Mouse (Mus musculus) limb, embryonic 13.5 days (tissue): ENCODE results near the gene Rbm12. TPM values are rescaled to one million over a fixed set of nuclear protein-coding genes. Genes with fewer than 3 reads are reported as not detected.
"Not testable (repeated sequence)": the region's sequence is repeated elsewhere in the genome, so short reads cannot be mapped to it uniquely, and the experiment has no call there.

Experiments used
- ATAC-seq: fragments of 200-750 bp; cut with Nextera tagmentation; 2 replicates; pipeline ENCODE4 v1.8.0; 2017; ENCODE audit warnings: low read depth, moderate number of reproducible peaks, moderate TSS enrichment; ENCODE audit not compliant: low FRiP score
- H3K27ac ChIP-seq: fragments of 300-500 bp; sonication (generic); 2 replicates; pipeline ENCODE4 v1.5.1; 2015; ENCODE audit warnings: inconsistent platforms, mild to moderate bottlenecking, moderate library complexity
- H3K27me3 ChIP-seq: fragments of 300-500 bp; sonication (generic); 2 replicates; pipeline ENCODE4 v1.6.1; 2015; ENCODE audit warnings: mild to moderate bottlenecking, inconsistent platforms
- H3K36me3 ChIP-seq: fragments of 300-500 bp; sonication (generic); 2 replicates; pipeline ENCODE4 v1.6.1; 2015; ENCODE audit warnings: inconsistent platforms, mild to moderate bottlenecking, moderate library complexity
- H3K4me1 ChIP-seq: fragments of 300-500 bp; sonication (generic); 2 replicates; pipeline ENCODE4 v1.6.1; 2015; ENCODE audit warnings: inconsistent platforms
- H3K4me2 ChIP-seq: fragments of 300-500 bp; sonication (generic); replicated peaks from 2 replicates; pipeline ENCODE4 v1.6.1; 2015; ENCODE audit warnings: inconsistent platforms, mild to moderate bottlenecking, moderate library complexity
- H3K4me3 ChIP-seq: fragments of 300-500 bp; sonication (generic); 2 replicates; pipeline ENCODE4 v1.5.1; 2015; ENCODE audit warnings: moderate library complexity, mild to moderate bottlenecking, inconsistent platforms
- H3K9ac ChIP-seq: fragments of 300-500 bp; sonication (generic); 2 replicates; pipeline ENCODE4 v1.6.1; 2015; ENCODE audit warnings: mild to moderate bottlenecking, inconsistent platforms
- H3K9me3 ChIP-seq: fragments of 300-500 bp; sonication (generic); 2 replicates; pipeline ENCODE4 v1.6.1; 2016; ENCODE audit warnings: inconsistent platforms
- WGBS: fragments of 180-500 bp; shearing (Covaris S2); methylation state at CpG from one replicate; pipeline ENCODE4 v1.1.7; 2015; 5-methylcytosine and 5-hydroxymethylcytosine counted together
- polyA plus RNA-seq: library from polyadenylated mRNA; unstranded; fragments of >200 nt; fragmentation: Nextera tagmentation; extraction: Ambion mirVana; gene quantifications from 2 replicates; pipeline ENCODE4 v1.2.1, GENCODE M21; 2015

Gene Rbm12
- polyA plus RNA-seq, 1 experiment from 2014 or later, result 36.8 TPM

DNA sequence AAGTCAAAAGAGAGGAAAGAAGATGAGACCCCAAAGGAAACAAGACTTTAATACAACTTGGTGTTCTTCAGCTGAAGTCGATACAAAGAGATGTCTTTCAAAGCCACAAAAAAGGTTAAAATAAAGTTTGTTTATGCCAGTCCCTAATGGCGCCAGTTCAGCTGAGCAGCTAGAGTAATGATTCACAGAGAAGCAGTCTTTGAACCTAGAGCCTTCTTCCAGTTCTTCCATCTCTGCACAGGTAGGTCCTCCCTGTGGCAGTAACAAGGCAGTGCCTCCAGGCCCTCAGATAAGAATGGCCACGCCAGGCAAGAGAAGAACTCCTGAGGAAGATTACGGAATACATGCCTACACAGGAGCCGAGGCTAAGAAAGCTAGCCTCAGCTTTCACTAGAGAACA is 12.0 kb upstream of the Rbm12 start:
- no peak for ATAC-seq
- no peak overlapping the region for H3K27ac ChIP-seq
- WGBS, result 88% methylated on average over 5 of the region's 5 CpGs
- H3K9me3 ChIP-seq, result no peaks in the 10 kb centered on the region
- peaks cover 40% of the 10 kb centered on the region for H3K36me3 ChIP-seq
- H3K9ac ChIP-seq, result no peak overlapping the region
- H3K27me3 ChIP-seq, result no peaks in the 10 kb centered on the region
- no peak overlapping the region for H3K4me2 ChIP-seq
- no peak overlapping the region for H3K4me3 ChIP-seq
- H3K4me1 ChIP-seq, result no peaks in the 10 kb centered on the region

DNA sequence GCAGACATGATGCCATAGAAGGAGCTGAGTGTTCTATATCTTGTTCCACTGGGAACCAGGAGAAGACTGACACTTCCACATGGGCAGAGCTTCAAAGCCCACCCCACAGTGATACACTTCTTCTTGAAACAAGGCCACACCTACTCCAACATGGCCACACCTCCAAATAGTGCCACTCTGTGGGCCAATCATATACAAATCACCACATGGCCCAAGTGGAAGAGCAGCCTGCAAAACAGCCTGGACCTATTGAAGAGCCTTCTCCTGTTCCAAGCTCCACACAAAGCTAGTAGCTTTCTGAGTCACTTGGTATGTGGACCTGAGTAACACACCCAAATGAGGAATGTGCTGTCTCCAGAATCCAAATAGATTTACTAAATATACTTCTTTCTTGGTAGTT is 7.8 kb upstream of the Rbm12 start:
- Histone ChIP-seq H3K9ac (no peak overlapping the region), H3K27ac (no peak overlapping the region), H3K4me3 (no peak overlapping the region), H3K4me1 (no peaks in the 10 kb centered on the region), H3K9me3 (no peaks in the 10 kb centered on the region), H3K27me3 (no peaks in the 10 kb centered on the region), H3K36me3 (peaks cover 14% of the 10 kb centered on the region; the same call in 1 of the 2 replicates), H3K4me2 (no peak overlapping the region)
- ATAC-seq, result no peak

DNA sequence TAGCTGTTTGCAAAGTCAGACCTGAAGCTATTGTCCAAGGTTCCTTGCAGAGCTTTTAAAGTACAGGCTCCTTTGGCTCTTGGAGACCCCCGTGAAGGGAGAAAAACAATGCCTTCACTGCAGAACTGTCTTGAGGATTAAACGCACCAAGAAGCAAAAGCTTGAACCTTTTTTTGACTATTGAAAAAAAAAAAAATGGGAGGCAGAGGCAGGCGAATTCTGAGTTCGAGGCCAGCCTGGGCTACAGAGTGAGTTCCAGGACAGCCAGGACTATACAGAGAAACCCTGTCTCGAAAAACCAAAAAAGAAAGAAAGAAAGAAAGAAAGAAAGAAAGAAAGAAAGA is 274 bp upstream of the Rbm12 start:
- peak overlapping the region; percentile 92 for H3K27ac ChIP-seq

DNA sequence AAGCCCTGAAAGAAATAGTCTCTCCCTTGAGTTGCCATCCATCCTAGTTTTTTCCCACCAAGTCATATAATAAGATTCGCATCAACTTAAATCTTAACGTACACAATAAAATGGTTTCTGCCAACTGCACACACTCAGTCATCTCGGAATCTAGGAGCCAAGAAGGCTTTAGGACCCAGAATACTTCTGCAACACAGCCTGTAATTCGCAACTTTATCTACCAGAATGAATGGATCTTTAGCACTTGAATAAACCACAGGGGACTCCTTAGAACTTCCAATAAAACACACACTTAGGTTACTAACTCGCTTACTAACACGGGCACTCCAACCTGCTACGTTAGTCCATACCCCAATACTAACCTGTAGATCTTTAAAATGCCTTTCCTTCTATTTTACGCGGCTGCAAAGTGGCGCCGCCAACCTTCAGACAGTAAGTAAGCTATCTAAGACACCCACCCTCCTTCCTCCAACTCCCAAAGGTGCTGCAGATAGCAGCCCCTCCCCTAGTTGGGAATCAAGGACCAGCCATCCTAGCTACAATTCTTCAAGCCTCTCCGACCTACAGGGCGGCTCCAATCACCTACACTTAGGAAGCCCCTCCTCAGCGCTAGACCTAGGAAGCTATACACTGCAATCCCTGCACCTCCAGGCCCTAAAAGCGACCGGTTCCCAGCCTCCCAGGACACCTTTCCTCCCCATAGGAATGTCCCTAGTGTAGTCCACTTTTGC is 986 bp downstream of the Rbm12 start:
- peaks cover 7% of the 10 kb centered on the region; the same call in 1 of the 2 replicates for H3K36me3 ChIP-seq
- peak overlapping the region; percentile 97 for H3K9ac ChIP-seq
- peak; percentile 73 for ATAC-seq
- H3K4me3 ChIP-seq, result peak overlapping the region; percentile 95
- peak overlapping the region; percentile 69 for H3K4me2 ChIP-seq
- H3K27me3 ChIP-seq, result no peaks in the 10 kb centered on the region
- H3K9me3 ChIP-seq, result no peaks in the 10 kb centered on the region
- WGBS, result under 1% methylated on average over 16 of the region's 16 CpGs
- H3K27ac ChIP-seq, result peak overlapping the region; percentile 92
- H3K4me1 ChIP-seq, result peaks cover 15% of the 10 kb centered on the region

More for the DNA sequence above, 274 bp upstream of the Rbm12 start:
- H3K27me3 ChIP-seq, ATAC-seq, H3K9me3 ChIP-seq, H3K4me1 ChIP-seq, H3K36me3 ChIP-seq: not testable (repeated sequence)
- 27% methylated on average over 5 of the region's 5 CpGs for WGBS
- peak overlapping the region; percentile 69 for H3K4me2 ChIP-seq
- peak overlapping the region; percentile 97 for H3K9ac ChIP-seq
- peak overlapping the region; percentile 95 for H3K4me3 ChIP-seq

DNA sequence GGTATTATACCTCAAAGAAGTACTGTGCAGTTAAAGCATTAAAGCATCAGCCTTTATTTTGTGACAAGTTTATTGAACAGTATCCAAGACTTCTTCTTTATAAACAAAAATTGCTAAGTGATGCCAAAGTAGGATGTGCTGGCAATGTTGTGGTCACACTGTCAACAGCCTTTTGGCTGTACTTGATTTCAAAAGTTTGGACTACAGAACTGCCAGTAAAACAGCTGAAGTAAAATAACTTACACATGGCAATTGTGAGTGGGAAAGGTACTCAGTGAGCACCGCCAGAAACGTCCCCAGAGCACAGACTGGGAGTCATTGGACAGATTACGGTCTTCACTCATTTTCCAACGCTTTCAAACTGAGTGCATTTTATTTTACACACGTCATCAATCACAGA is 19.9 kb downstream of the Rbm12 start:
- WGBS, result 58% methylated on average over 5 of the region's 5 CpGs
- no peak overlapping the region for H3K4me3 ChIP-seq
- H3K4me1 ChIP-seq, result peaks cover 16% of the 10 kb centered on the region
- no peak overlapping the region for H3K27ac ChIP-seq
- H3K36me3 ChIP-seq, result peaks cover 33% of the 10 kb centered on the region
- no peak overlapping the region for H3K9ac ChIP-seq
- H3K9me3 ChIP-seq, result no peaks in the 10 kb centered on the region
- H3K4me2 ChIP-seq, result no peak overlapping the region
- H3K27me3 ChIP-seq, result no peaks in the 10 kb centered on the region
- ATAC-seq, result no peak

DNA sequence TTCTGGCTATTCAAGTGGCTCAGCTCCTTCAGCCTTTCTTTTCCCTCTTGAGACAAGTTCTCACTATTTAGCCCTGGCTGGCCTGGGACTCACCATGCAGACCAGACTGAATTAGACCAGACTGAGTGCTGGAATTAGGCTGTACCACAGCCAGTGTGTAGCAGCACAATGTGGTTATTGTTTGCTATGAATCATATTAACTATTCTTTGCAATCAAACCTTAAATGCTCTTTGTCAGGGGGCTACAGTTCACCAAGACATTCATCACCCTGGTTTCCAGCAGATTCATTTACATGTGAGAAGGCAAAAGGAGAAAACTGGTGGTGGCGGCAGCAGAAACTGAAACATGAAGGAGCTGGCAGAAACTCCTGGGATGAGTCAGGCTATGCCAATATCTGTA is 22.0 kb downstream of the Rbm12 start:
- 100% methylated on average over 1 of the region's 1 CpGs for WGBS
- Histone ChIP-seq H3K4me2 (no peak overlapping the region), H3K27ac (no peak overlapping the region), H3K4me1 (peaks cover 18% of the 10 kb centered on the region), H3K9me3 (no peaks in the 10 kb centered on the region), H3K36me3 (peaks cover 12% of the 10 kb centered on the region), H3K9ac (no peak overlapping the region), H3K4me3 (no peak overlapping the region), H3K27me3 (no peaks in the 10 kb centered on the region)
- no peak for ATAC-seq

DNA sequence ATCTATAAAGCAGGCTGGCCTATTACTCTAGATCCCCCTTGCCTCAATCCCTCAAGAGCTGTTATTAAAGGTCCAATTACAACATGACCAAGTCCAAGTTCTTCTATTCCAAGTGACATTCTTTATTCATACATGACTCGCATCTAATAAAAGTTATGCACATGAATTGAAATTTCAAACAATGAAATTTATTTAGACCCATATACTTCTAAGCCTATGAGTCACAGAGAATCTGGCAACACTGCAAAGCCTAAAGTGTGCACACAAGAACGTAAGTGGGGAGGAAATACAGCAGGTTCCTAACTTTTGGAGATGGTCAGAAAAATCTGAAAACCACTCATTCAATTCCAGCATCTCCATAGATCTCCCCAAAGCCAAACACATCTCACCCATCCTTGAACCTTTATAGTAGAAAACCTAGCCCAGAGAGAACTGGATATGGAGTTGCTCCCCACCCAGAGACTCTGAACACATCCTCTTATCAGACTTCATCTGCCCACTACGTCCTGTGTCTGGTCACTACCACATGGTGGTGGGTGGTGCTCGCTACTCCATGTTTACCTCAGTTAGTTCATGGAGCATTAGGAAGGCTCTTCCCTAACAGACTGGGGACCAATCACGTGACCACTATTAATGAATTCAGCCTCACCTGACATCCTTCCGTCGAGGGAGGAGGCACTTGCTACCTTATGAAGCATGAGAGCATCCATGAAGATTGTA is 24.2 kb downstream of the Rbm12 start:
- Histone ChIP-seq H3K9me3 (no peaks in the 10 kb centered on the region), H3K4me3 (no peak overlapping the region), H3K4me1 (peaks cover 18% of the 10 kb centered on the region), H3K4me2 (no peak overlapping the region), H3K36me3 (peaks cover 9% of the 10 kb centered on the region), H3K9ac (no peak overlapping the region), H3K27ac (no peak overlapping the region), H3K27me3 (no peaks in the 10 kb centered on the region)
- 89% methylated on average over 7 of the region's 7 CpGs for WGBS
- no peak for ATAC-seq

DNA sequence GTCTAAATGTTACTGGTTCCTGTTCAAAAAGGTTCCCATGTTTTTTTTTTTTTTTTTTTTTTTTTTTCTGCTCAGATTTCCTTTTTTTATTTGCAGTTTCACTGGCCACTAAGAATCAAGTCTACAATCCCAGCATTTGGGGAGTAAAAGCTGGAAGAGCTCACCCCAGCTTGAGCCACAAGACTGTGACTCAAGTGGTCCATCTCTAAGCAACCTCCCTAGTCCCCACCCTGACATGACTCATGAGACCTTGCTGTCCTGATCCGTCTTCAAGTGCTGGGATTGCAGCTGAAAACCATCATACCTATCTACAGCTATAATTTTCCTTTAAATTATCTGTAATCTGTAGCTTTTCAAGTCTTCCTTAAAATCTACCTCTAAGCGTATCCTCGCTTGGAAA is 27.2 kb downstream of the Rbm12 start:
- Histone ChIP-seq H3K27me3 (no peaks in the 10 kb centered on the region), H3K4me2 (no peak overlapping the region), H3K9ac (no peak overlapping the region), H3K27ac (no peak overlapping the region), H3K4me3 (no peak overlapping the region), H3K9me3 (no peaks in the 10 kb centered on the region), H3K36me3 (peaks cover 3% of the 10 kb centered on the region), H3K4me1 (peaks cover 13% of the 10 kb centered on the region; the same call in 1 of the 2 replicates)
- 92% methylated on average over 3 of the region's 3 CpGs for WGBS
- no peak for ATAC-seq

DNA sequence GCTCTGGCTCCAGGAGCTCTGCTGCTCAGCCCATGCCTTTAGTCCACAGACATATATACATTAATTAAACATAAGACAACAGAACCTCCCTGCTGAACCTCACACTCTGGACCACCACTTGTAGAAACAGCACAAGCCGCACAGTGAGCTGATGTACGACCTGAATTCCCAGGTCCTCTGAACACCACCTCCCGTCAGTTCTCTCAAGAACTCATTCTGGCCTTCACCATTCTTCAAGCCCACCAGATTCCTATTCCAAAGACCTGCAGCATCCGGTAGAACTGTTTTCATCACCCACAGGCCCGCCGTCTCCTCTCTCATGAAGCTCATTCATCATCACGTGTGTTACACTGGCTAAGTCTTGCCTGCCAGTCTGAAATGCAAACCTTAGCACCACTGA is 31.4 kb downstream of the Rbm12 start:
- no peak overlapping the region for H3K27ac ChIP-seq
- H3K27me3 ChIP-seq, result no peaks in the 10 kb centered on the region
- H3K9ac ChIP-seq, result no peak overlapping the region
- no peak overlapping the region for H3K4me2 ChIP-seq
- H3K4me3 ChIP-seq, result no peak overlapping the region
- ATAC-seq, result no peak
- H3K4me1 ChIP-seq, result no peaks in the 10 kb centered on the region
- H3K9me3 ChIP-seq, result no peaks in the 10 kb centered on the region
- H3K36me3 ChIP-seq, result peaks cover 41% of the 10 kb centered on the region
- WGBS, result 90% methylated on average over 7 of the region's 7 CpGs

DNA sequence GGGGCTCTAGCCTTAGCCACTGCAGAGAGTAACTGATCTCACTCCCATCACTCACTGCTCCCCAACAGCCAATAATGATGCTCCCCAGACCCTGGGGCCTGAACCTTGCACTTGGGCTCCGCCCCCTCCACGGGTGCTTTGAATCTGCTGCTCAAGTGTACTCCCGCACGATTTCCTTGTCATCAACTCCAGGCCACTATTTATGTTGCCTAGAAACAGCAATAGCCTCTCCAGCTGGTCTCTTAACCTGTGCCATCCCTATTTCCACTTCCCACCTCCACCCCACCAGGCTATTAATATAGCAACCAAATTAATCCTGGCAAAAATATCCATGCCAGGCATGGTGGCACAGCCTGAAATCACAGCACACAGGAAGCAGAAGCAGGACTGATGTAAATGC is 32.1 kb downstream of the Rbm12 start:
- H3K36me3 ChIP-seq, result peaks cover 49% of the 10 kb centered on the region
- 40% methylated on average over 4 of the region's 4 CpGs for WGBS
- H3K4me2 ChIP-seq, result no peak overlapping the region
- H3K27ac ChIP-seq, result no peak overlapping the region
- no peaks in the 10 kb centered on the region for H3K27me3 ChIP-seq
- no peak overlapping the region for H3K9ac ChIP-seq
- no peak for ATAC-seq
- no peaks in the 10 kb centered on the region for H3K9me3 ChIP-seq
- H3K4me1 ChIP-seq, result no peaks in the 10 kb centered on the region
- H3K4me3 ChIP-seq, result no peak overlapping the region

DNA sequence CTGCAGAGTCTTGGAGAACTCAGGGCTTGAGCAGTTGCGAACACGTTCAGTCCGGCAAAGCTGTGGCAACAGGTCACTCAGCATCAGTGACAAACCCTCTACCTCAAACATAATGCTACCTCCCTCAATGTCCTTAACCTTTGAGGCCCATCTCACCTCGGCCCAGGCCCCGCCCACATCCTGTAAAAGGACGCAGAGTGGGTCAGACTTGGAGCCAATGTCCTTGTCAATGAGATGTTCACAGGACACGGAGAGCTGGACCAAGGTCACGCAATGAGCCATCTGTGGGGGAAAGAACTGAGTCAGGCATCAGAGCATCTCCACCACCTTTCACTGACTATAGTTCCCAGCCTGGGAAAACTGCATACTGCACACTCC is 32.6 kb downstream of the Rbm12 start:
- H3K4me2 ChIP-seq, result no peak overlapping the region
- H3K36me3 ChIP-seq, result peaks cover 54% of the 10 kb centered on the region
- no peaks in the 10 kb centered on the region for H3K27me3 ChIP-seq
- H3K9ac ChIP-seq, result no peak overlapping the region
- no peak overlapping the region for H3K27ac ChIP-seq
- H3K9me3 ChIP-seq, result no peaks in the 10 kb centered on the region
- no peak for ATAC-seq
- no peaks in the 10 kb centered on the region for H3K4me1 ChIP-seq
- no peak overlapping the region for H3K4me3 ChIP-seq
- 89% methylated on average over 8 of the region's 8 CpGs for WGBS

DNA sequence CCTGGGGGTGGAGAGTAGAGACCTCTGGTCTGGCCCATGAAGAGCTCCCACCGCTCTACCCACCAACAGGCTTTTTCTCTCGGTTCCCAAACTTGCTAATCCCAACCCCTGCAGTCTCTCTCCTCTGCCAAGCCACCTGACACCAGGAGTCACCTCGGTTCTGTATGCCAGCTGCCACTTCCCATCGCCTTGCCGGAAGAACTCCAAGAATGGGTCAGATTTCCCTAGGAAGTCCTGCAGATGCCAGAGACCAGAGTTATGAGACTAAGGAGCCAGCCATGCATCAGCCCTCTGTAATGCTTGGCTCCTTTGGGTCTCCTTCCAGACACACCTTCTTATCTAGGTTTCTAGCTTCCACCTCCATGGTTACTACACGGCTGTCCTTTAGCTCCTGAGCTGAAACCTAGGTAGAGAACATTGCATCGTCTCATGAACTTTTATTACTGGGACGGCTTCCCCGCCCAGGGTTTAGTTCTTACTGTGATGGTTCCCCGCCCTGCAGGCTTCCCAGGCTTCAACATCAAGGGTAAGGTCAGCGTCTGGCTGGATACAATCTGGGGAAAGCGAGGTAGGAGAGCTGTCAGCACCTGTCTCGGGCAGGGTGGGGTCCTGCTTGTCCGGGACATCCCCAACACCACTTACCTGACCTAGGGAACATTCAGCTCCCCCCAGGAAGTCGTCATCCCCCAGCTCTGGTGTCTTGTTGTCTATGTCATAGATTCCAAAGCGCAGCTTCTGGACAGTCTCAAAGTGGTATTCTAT is 33.2 kb downstream of the Rbm12 start:
- Histone ChIP-seq H3K9me3 (no peaks in the 10 kb centered on the region), H3K36me3 (peaks cover 59% of the 10 kb centered on the region)
- 91% methylated on average over 16 of the region's 16 CpGs for WGBS

More for the DNA sequence above, 33.2 kb downstream of the Rbm12 start:
- Histone ChIP-seq H3K4me2 (no peak overlapping the region), H3K27me3 (no peaks in the 10 kb centered on the region), H3K4me1 (no peaks in the 10 kb centered on the region), H3K27ac (no peak overlapping the region), H3K9ac (no peak overlapping the region), H3K4me3 (no peak overlapping the region)
- ATAC-seq, result no peak
